Mouse (Mus musculus): ENCODE measurements around the gene Plcz1. TPM values are rescaled to one million over a fixed set of nuclear protein-coding genes. Genes with fewer than 3 reads are reported as not detected.

Plcz1 gene
- polyA plus RNA-seq (2015; fragmentation: Nextera tagmentation; extraction: Ambion mirVana), result not detected in 2 replicates

GRCm38 (mm10) chr6:140041357-140041756, at the start of gene Plcz1:
Plcz1 (minus strand) TSS chr6:140041457.
- 75% methylated on average over 5 of the region's 5 CpGs for WGBS
- Histone ChIP-seq H3K4me1 (no peaks in the 10 kb centered on the region), H3K27me3 (replicated peaks) (no peaks in the 10 kb centered on the region), H3K4me3 (no peak within 1 kb of the TSS), H3K9me3 (no peaks in the 10 kb centered on the region), H3K4me2 (no peak within 1 kb of the TSS), H3K27ac (replicated peaks) (no peak within 1 kb of the TSS), H3K9ac (no peak within 1 kb of the TSS), H3K36me3 (no peaks in the 10 kb centered on the region)
- ATAC-seq (ENCODE audit: extremely low read depth, insufficient number of reproducible peaks, low FRiP score, low TSS enrichment), result no peak

GRCm38 (mm10) chr6:140089855-140090254, 48.6 kb upstream of the Plcz1 start:
- no peaks in the 10 kb centered on the region for H3K36me3 ChIP-seq
- H3K27me3 ChIP-seq (replicated peaks), result no peaks in the 10 kb centered on the region
- H3K4me2 ChIP-seq, result no peak overlapping the region
- WGBS, result 79% methylated on average over 5 of the region's 5 CpGs
- H3K4me1 ChIP-seq, result peaks cover 2% of the 10 kb centered on the region
- H3K9ac ChIP-seq, result no peak overlapping the region
- H3K4me3 ChIP-seq, result no peak overlapping the region
- ATAC-seq (ENCODE audit: extremely low read depth, insufficient number of reproducible peaks, low FRiP score, low TSS enrichment), result no peak
- H3K9me3 ChIP-seq, result no peaks in the 10 kb centered on the region
- no peak overlapping the region for H3K27ac ChIP-seq (replicated peaks)

- Histone ChIP-seq H3K4me1 (no peaks in the 10 kb centered on the region), H3K27ac (replicated peaks) (no peak overlapping the region), H3K4me3 (no peak overlapping the region), H3K9ac (no peak overlapping the region), H3K27me3 (replicated peaks) (no peaks in the 10 kb centered on the region), H3K9me3 (0 out of 2 replicates have a peak, but pooled peaks cover 8% of the 10 kb centered on the region), H3K4me2 (no peak overlapping the region), H3K36me3 (no peaks in the 10 kb centered on the region)
- WGBS, result 63% methylated on average over 3 of the region's 3 CpGs
- no peak for ATAC-seq (ENCODE audit: extremely low read depth, insufficient number of reproducible peaks, low FRiP score, low TSS enrichment)
These were observed 40.5 kb upstream of the Plcz1 start for GRCm38 (mm10) chr6:140081739-140082138.

GRCm38 (mm10) chr6:140080933-140081332, 39.7 kb upstream of the Plcz1 start:
- WGBS, result 62% methylated on average over 7 of the region's 7 CpGs
- H3K9ac ChIP-seq, result no peak overlapping the region

GRCm38 (mm10) chr6:140069177-140069576, 27.9 kb upstream of the Plcz1 start:
- no peak for ATAC-seq (ENCODE audit: extremely low read depth, insufficient number of reproducible peaks, low FRiP score, low TSS enrichment)
- no peaks in the 10 kb centered on the region for H3K4me1 ChIP-seq
- H3K27ac ChIP-seq (replicated peaks), result no peak overlapping the region
- H3K4me2 ChIP-seq, result no peak overlapping the region
- H3K9ac ChIP-seq, result no peak overlapping the region
- H3K27me3 ChIP-seq (replicated peaks), result no peaks in the 10 kb centered on the region
- H3K36me3 ChIP-seq, result no peaks in the 10 kb centered on the region
- H3K4me3 ChIP-seq, result no peak overlapping the region
- WGBS, result 80% methylated on average over 8 of the region's 8 CpGs
- peaks cover 7% of the 10 kb centered on the region; the same call in 1 of the 2 replicates for H3K9me3 ChIP-seq

More at GRCm38 (mm10) chr6:140080933-140081332, 39.7 kb upstream of the Plcz1 start:
- no peak for ATAC-seq (ENCODE audit: extremely low read depth, insufficient number of reproducible peaks, low FRiP score, low TSS enrichment)
- Histone ChIP-seq H3K27ac (replicated peaks) (no peak overlapping the region), H3K27me3 (replicated peaks) (no peaks in the 10 kb centered on the region), H3K4me1 (no peaks in the 10 kb centered on the region), H3K9me3 (0 out of 2 replicates have a peak, but pooled peaks cover 8% of the 10 kb centered on the region), H3K4me3 (no peak overlapping the region), H3K36me3 (no peaks in the 10 kb centered on the region), H3K4me2 (no peak overlapping the region)

- no peak overlapping the region for H3K4me3 ChIP-seq
- no peaks in the 10 kb centered on the region for H3K36me3 ChIP-seq
- WGBS, result 76% methylated on average over 5 of the region's 5 CpGs
- H3K9ac ChIP-seq, result no peak overlapping the region
- H3K27ac ChIP-seq (replicated peaks), result no peak overlapping the region
- no peaks in the 10 kb centered on the region for H3K9me3 ChIP-seq
- H3K27me3 ChIP-seq (replicated peaks), result no peaks in the 10 kb centered on the region
- ATAC-seq (ENCODE audit: extremely low read depth, insufficient number of reproducible peaks, low FRiP score, low TSS enrichment), result no peak
- no peaks in the 10 kb centered on the region for H3K4me1 ChIP-seq
- no peak overlapping the region for H3K4me2 ChIP-seq
These were observed 13.1 kb upstream of the Plcz1 start for GRCm38 (mm10) chr6:140054271-140054928.

GRCm38 (mm10) chr6:140051476-140051875, 10.2 kb upstream of the Plcz1 start:
- 70% methylated on average over 5 of the region's 5 CpGs for WGBS
- no peaks in the 10 kb centered on the region for H3K36me3 ChIP-seq
- no peak for ATAC-seq (ENCODE audit: extremely low read depth, insufficient number of reproducible peaks, low FRiP score, low TSS enrichment)
- no peaks in the 10 kb centered on the region for H3K4me1 ChIP-seq
- no peak overlapping the region for H3K4me2 ChIP-seq
- no peak overlapping the region for H3K4me3 ChIP-seq
- H3K9ac ChIP-seq, result no peak overlapping the region
- no peaks in the 10 kb centered on the region for H3K27me3 ChIP-seq (replicated peaks)
- H3K9me3 ChIP-seq, result no peaks in the 10 kb centered on the region
- no peak overlapping the region for H3K27ac ChIP-seq (replicated peaks)

- Histone ChIP-seq H3K4me3 (no peak within 1 kb of the TSS), H3K27ac (replicated peaks) (no peak within 1 kb of the TSS), H3K9ac (no peak within 1 kb of the TSS), H3K36me3 (no peaks in the 10 kb centered on the region), H3K4me1 (no peaks in the 10 kb centered on the region), H3K27me3 (replicated peaks) (no peaks in the 10 kb centered on the region), H3K9me3 (no peaks in the 10 kb centered on the region), H3K4me2 (no peak within 1 kb of the TSS)
- WGBS, result 89% methylated on average over 7 of the region's 7 CpGs
- no peak for ATAC-seq (ENCODE audit: extremely low read depth, insufficient number of reproducible peaks, low FRiP score, low TSS enrichment)
These were observed 305 bp downstream of the Plcz1 start, which contains the start of gene Capza3 for GRCm38 (mm10) chr6:140040952-140041351. Capza3 (plus strand) TSS chr6:140041252.

- no peak for ATAC-seq (ENCODE audit: extremely low read depth, insufficient number of reproducible peaks, low FRiP score, low TSS enrichment)
- no peak overlapping the region for H3K27ac ChIP-seq (replicated peaks)
- no peaks in the 10 kb centered on the region for H3K9me3 ChIP-seq
- H3K36me3 ChIP-seq, result no peaks in the 10 kb centered on the region
- no peaks in the 10 kb centered on the region for H3K4me1 ChIP-seq
- H3K4me3 ChIP-seq, result no peak overlapping the region
- no peak overlapping the region for H3K4me2 ChIP-seq
- WGBS, result 73% methylated on average over 7 of the region's 7 CpGs
- no peaks in the 10 kb centered on the region for H3K27me3 ChIP-seq (replicated peaks)
- H3K9ac ChIP-seq, result no peak overlapping the region
These were observed 16.9 kb downstream of the Plcz1 start for GRCm38 (mm10) chr6:140024404-140024803.

GRCm38 (mm10) chr6:140005181-140005580, 36.1 kb downstream of the Plcz1 start:
- H3K9ac ChIP-seq, result no peak overlapping the region
- no peaks in the 10 kb centered on the region for H3K27me3 ChIP-seq (replicated peaks)
- no peak overlapping the region for H3K4me3 ChIP-seq
- no peaks in the 10 kb centered on the region for H3K4me1 ChIP-seq
- no peak overlapping the region for H3K27ac ChIP-seq (replicated peaks)
- 71% methylated on average over 3 of the region's 3 CpGs for WGBS
- peaks cover 7% of the 10 kb centered on the region; the same call in 1 of the 2 replicates for H3K9me3 ChIP-seq
- no peak for ATAC-seq (ENCODE audit: extremely low read depth, insufficient number of reproducible peaks, low FRiP score, low TSS enrichment)
- no peaks in the 10 kb centered on the region for H3K36me3 ChIP-seq
- H3K4me2 ChIP-seq, result no peak overlapping the region

- ATAC-seq (ENCODE audit: extremely low read depth, insufficient number of reproducible peaks, low FRiP score, low TSS enrichment), result no peak
- H3K36me3 ChIP-seq, result no peaks in the 10 kb centered on the region
- no peak overlapping the region for H3K27ac ChIP-seq (replicated peaks)
- no peaks in the 10 kb centered on the region for H3K27me3 ChIP-seq (replicated peaks)
- WGBS, result 79% methylated on average over 10 of the region's 10 CpGs
- no peak overlapping the region for H3K4me3 ChIP-seq
- no peaks in the 10 kb centered on the region for H3K4me1 ChIP-seq
- H3K4me2 ChIP-seq, result no peak overlapping the region
- H3K9me3 ChIP-seq, result no peaks in the 10 kb centered on the region
- H3K9ac ChIP-seq, result no peak overlapping the region
These were observed 51.7 kb downstream of the Plcz1 start for GRCm38 (mm10) chr6:139989597-139989996.

- no peaks in the 10 kb centered on the region for H3K9me3 ChIP-seq
- ATAC-seq (ENCODE audit: extremely low read depth, insufficient number of reproducible peaks, low FRiP score, low TSS enrichment), result no peak
- 73% methylated on average over 6 of the region's 6 CpGs for WGBS
These were observed 52.2 kb downstream of the Plcz1 start for GRCm38 (mm10) chr6:139989075-139989474.

More at GRCm38 (mm10) chr6:139989075-139989474, 52.2 kb downstream of the Plcz1 start:
- H3K4me1 ChIP-seq, result no peaks in the 10 kb centered on the region
- H3K4me2 ChIP-seq, result no peak overlapping the region
- H3K36me3 ChIP-seq, result no peaks in the 10 kb centered on the region
- no peaks in the 10 kb centered on the region for H3K27me3 ChIP-seq (replicated peaks)
- no peak overlapping the region for H3K4me3 ChIP-seq
- no peak overlapping the region for H3K27ac ChIP-seq (replicated peaks)
- no peak overlapping the region for H3K9ac ChIP-seq
